Mouse (Mus musculus) stomach, postnatal 0 days (tissue): ENCODE data around the gene Cldn6. TPM values are rescaled to one million over a fixed set of nuclear protein-coding genes. Genes with fewer than 3 reads are reported as not detected.
A peak's percentile ranks its signal among the peaks of the same experiment; 100 is the strongest.

Experiments used
- ATAC-seq: fragments of 200-750 bp; cut with Nextera tagmentation; 2 replicates; pipeline ENCODE4 v1.8.0; 2017; ENCODE audit not compliant: low FRiP score, low TSS enrichment
- DNase-seq: peaks from one replicate; pipeline ENCODE4 v3.0.0-alpha.2; 2016; ENCODE audit warnings: low spot score
- H3K27ac ChIP-seq: fragments of 300-500 bp; sonication (generic); replicated peaks from 2 replicates; pipeline ENCODE4 v1.5.1; 2014; ENCODE audit warnings: mild to moderate bottlenecking, control low read depth
- H3K27me3 ChIP-seq: fragments of 300-500 bp; sonication (generic); 2 replicates; pipeline ENCODE4 v1.6.1; 2014; ENCODE audit warnings: low read length; ENCODE audit not compliant: control insufficient read depth, insufficient read depth
- H3K36me3 ChIP-seq: fragments of 300-500 bp; sonication (generic); 2 replicates; pipeline ENCODE4 v1.6.1; 2014; ENCODE audit warnings: low read length, mixed read lengths; ENCODE audit not compliant: control insufficient read depth, insufficient read depth
- H3K4me1 ChIP-seq: fragments of 300-500 bp; sonication (generic); replicated peaks from 2 replicates; pipeline ENCODE4 v1.6.1; 2014; ENCODE audit warnings: antibody characterized with exemption; ENCODE audit not compliant: control insufficient read depth, insufficient read depth
- H3K4me2 ChIP-seq: fragments of 300-500 bp; sonication (generic); replicated peaks from 2 replicates; pipeline ENCODE4 v1.6.1; 2014; ENCODE audit warnings: low read depth, mild to moderate bottlenecking, control low read depth, moderate library complexity
- H3K4me3 ChIP-seq: fragments of 300-500 bp; sonication (generic); 2 replicates; pipeline ENCODE4 v1.5.1; 2014; ENCODE audit warnings: low read depth, low read length, control low read depth
- H3K9ac ChIP-seq: fragments of 300-500 bp; sonication (generic); 2 replicates; pipeline ENCODE4 v1.6.1; 2014; ENCODE audit warnings: mild to moderate bottlenecking, low read length, control low read depth, mixed read lengths
- H3K9me3 ChIP-seq: fragments of 300-500 bp; sonication (generic); 2 replicates; pipeline ENCODE4 v1.6.1; 2016; ENCODE audit warnings: low read length; ENCODE audit not compliant: control insufficient read depth
- CTCF ChIP-seq: IDR thresholded peaks from 2 replicates; pipeline ENCODE4 v1.5.1; 2016; ENCODE audit warnings: antibody characterized with exemption, low read depth, mild to moderate bottlenecking, moderate library complexity
- EP300 ChIP-seq: optimal IDR thresholded peaks from 2 replicates; pipeline ENCODE3; 2016; ENCODE audit warnings: antibody characterized with exemption
- WGBS: fragments of 180-500 bp; shearing (Covaris S2); extraction: QIAGEN DNeasy Blood & Tissue Kit; methylation state at CpG from one replicate; pipeline ENCODE4 v1.1.7; 2014; 5-methylcytosine and 5-hydroxymethylcytosine counted together
- polyA plus RNA-seq: library from polyadenylated mRNA; unstranded; fragments of >200 nt; fragmentation: Nextera tagmentation; extraction: Ambion mirVana; gene quantifications from 2 replicates; pipeline ENCODE4 v1.2.1, GENCODE M21; 2015

Gene Cldn6
- polyA plus RNA-seq, 1 experiment from 2014 or later: 3.2 TPM

DNA sequence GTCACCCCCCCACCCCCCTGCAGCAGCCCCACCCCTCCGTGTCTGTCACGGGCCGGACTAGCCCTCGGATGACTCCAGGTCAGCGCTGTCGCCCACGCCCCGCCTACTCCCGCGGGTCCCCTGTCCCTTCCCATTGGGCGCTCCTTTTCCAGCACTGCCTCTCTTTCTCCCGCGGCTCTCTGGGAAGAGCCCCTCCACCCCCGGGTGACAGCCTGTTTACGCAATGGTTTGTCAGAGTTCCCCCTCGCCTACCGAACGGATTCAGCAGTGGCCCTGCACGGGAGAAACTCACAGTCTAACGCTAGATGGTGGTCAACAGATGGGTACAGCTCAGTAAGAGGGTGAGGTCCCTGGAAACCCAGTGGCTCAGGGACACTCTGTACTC is 47.7 kb downstream of the Cldn6 start:
- peak; percentile 83 for DNase-seq
- WGBS: 1% methylated on average over 19 of the region's 20 CpGs
- H3K9ac ChIP-seq: peak overlapping the region; percentile 74
- peak overlapping the region; percentile 88 for H3K4me3 ChIP-seq
- no peaks in the 10 kb centered on the region for H3K9me3 ChIP-seq
- no peaks in the 10 kb centered on the region for H3K27me3 ChIP-seq
- ATAC-seq: peak; percentile 84
- peak overlapping the region; percentile 78 for H3K4me2 ChIP-seq
- peak overlapping the region; percentile 83 for H3K27ac ChIP-seq
- H3K4me1 ChIP-seq: no peaks in the 10 kb centered on the region
- no peak for TF ChIP-seq EP300
- TF ChIP-seq CTCF: peak; percentile 59
- H3K36me3 ChIP-seq: no peaks in the 10 kb centered on the region

- no peak overlapping the region for H3K4me3 ChIP-seq
- ATAC-seq (no peak), DNase-seq (no peak)
- 30% methylated on average over 1 of the region's 1 CpGs for WGBS
- no peak overlapping the region for H3K4me2 ChIP-seq
- no peaks in the 10 kb centered on the region for H3K9me3 ChIP-seq
- H3K4me1 ChIP-seq: no peaks in the 10 kb centered on the region
- no peaks in the 10 kb centered on the region for H3K27me3 ChIP-seq
- H3K27ac ChIP-seq: no peak overlapping the region
- TF ChIP-seq EP300: no peak
- no peak for TF ChIP-seq CTCF
- no peak overlapping the region for H3K9ac ChIP-seq
- 0 out of 2 replicates have a peak, but pooled peaks cover 3% of the 10 kb centered on the region for H3K36me3 ChIP-seq
Measured at GRCm38 (mm10) chr17:23730441-23730840, 51.4 kb downstream of the Cldn6 start.

Other genes starting within 250 kb of the Cldn6 start
- gene Vmn2r117, start 199.6 kb upstream of the Cldn6 start, polyA plus RNA-seq: not detected in 2 replicates
- gene Zfp213, start 115.0 kb upstream of the Cldn6 start, polyA plus RNA-seq: 8.9 and 9.2 TPM in 2 replicates
- 4.0 and 5.7 TPM in 2 replicates for gene Zfp13, start 79.8 kb upstream of the Cldn6 start, polyA plus RNA-seq
- gene Zscan10, start 78.4 kb upstream of the Cldn6 start, polyA plus RNA-seq: 0.05 TPM in 1 of 2 replicates, not detected in the other
- gene Mmp25, start 34.0 kb upstream of the Cldn6 start, polyA plus RNA-seq: 0.12 and 0.18 TPM in 2 replicates
- 50.9 and 58.2 TPM in 2 replicates for gene Bicdl2, start 18.7 kb upstream of the Cldn6 start, polyA plus RNA-seq
- gene Hcfc1r1, start 5.7 kb upstream of the Cldn6 start, polyA plus RNA-seq: 183 and 186 TPM in 2 replicates
- gene Thoc6, start 5.4 kb upstream of the Cldn6 start, polyA plus RNA-seq: 17.7 and 18.1 TPM in 2 replicates
- gene Tnfrsf12a, start 1.8 kb upstream of the Cldn6 start, polyA plus RNA-seq: 33.5 and 33.7 TPM in 2 replicates
- gene Cldn9, start 4.8 kb downstream of the Cldn6 start, polyA plus RNA-seq: 0.79 and 0.92 TPM in 2 replicates
- gene 1520401A03Rik, start 43.5 kb downstream of the Cldn6 start, polyA plus RNA-seq: 0.04 and 0.16 TPM in 2 replicates
- 17.1 and 17.6 TPM in 2 replicates for gene Pkmyt1, start 47.1 kb downstream of the Cldn6 start, polyA plus RNA-seq
- 26.3 and 28.0 TPM in 2 replicates for gene Paqr4, start 61.6 kb downstream of the Cldn6 start, polyA plus RNA-seq
- 2.7 and 3.0 TPM in 2 replicates for gene Kremen2, start 66.6 kb downstream of the Cldn6 start, polyA plus RNA-seq
- gene Flywch1, start 92.4 kb downstream of the Cldn6 start, polyA plus RNA-seq: 24.2 and 27.3 TPM in 2 replicates
- 15.9 and 16.4 TPM in 2 replicates for gene Flywch2, start 106.8 kb downstream of the Cldn6 start, polyA plus RNA-seq
- 211 and 215 TPM in 2 replicates for gene Srrm2, start 111.3 kb downstream of the Cldn6 start, polyA plus RNA-seq
- gene Elob, start 149.9 kb downstream of the Cldn6 start, polyA plus RNA-seq: 881 and 1,013 TPM in 2 replicates
- gene Prss33, start 156.8 kb downstream of the Cldn6 start, polyA plus RNA-seq: 0.11 TPM in 1 of 2 replicates, not detected in the other
- 13.6 and 14.8 TPM in 2 replicates for gene Prss32, start 164.6 kb downstream of the Cldn6 start, polyA plus RNA-seq
- gene Prss41, start 164.9 kb downstream of the Cldn6 start, polyA plus RNA-seq: 0.88 and 0.90 TPM in 2 replicates
- gene Prss21, start 188.8 kb downstream of the Cldn6 start, polyA plus RNA-seq: not detected in 2 replicates
- not detected in 2 replicates for gene Dcpp1, start 201.6 kb downstream of the Cldn6 start, polyA plus RNA-seq
- gene Dcpp2, start 201.6 kb downstream of the Cldn6 start, polyA plus RNA-seq: not detected in 2 replicates
- gene Dcpp3, start 238.2 kb downstream of the Cldn6 start, polyA plus RNA-seq: not detected in 2 replicates